Mouse (Mus musculus) embryonic facial prominence, embryonic 11.5 days (tissue): ENCODE results near the gene Pld2. TPM values are rescaled to one million over a fixed set of nuclear protein-coding genes. Genes with fewer than 3 reads are reported as not detected.

ENCODE experiments used
- ATAC-seq: fragments of 200-750 bp; cut with Nextera tagmentation; replicated peaks from 2 replicates; pipeline ENCODE4 v1.8.0; 2017; ENCODE audit warnings: low read depth; ENCODE audit not compliant: insufficient number of reproducible peaks, low FRiP score, low TSS enrichment
- DNase-seq: peaks from one replicate; pipeline ENCODE4 v3.0.0-alpha.2; 2015; ENCODE audit warnings: low spot score
- H3K27ac ChIP-seq: fragments of 300-500 bp; sonication (generic); replicated peaks from 2 replicates; pipeline ENCODE4 v1.5.1; 2014; ENCODE audit warnings: mild to moderate bottlenecking, low read depth, low read length, control low read depth
- H3K27me3 ChIP-seq: fragments of 300-500 bp; sonication (generic); 2 replicates; pipeline ENCODE4 v1.6.1; 2014; ENCODE audit warnings: mild to moderate bottlenecking, low read length, moderate library complexity, mixed read lengths; ENCODE audit not compliant: control insufficient read depth, insufficient read depth
- H3K36me3 ChIP-seq: fragments of 300-500 bp; sonication (generic); replicated peaks from 2 replicates; pipeline ENCODE4 v1.6.1; 2014; ENCODE audit warnings: low read depth, mild to moderate bottlenecking, low read length, moderate library complexity, mixed read lengths; ENCODE audit not compliant: control insufficient read depth, insufficient read depth
- H3K4me1 ChIP-seq: fragments of 300-500 bp; sonication (generic); 2 replicates; pipeline ENCODE4 v1.6.1; 2014; ENCODE audit warnings: low read length, mixed read lengths; ENCODE audit not compliant: control insufficient read depth, insufficient read depth
- H3K4me2 ChIP-seq: fragments of 300-500 bp; sonication (generic); 2 replicates; pipeline ENCODE4 v1.6.1; 2014; ENCODE audit warnings: low read depth, mild to moderate bottlenecking, control low read depth, low read length, moderate library complexity
- H3K4me3 ChIP-seq: fragments of 300-500 bp; sonication (generic); 2 replicates; pipeline ENCODE4 v1.5.1; 2014; ENCODE audit warnings: low read depth, low read length, control low read depth
- H3K9ac ChIP-seq: fragments of 300-500 bp; sonication (generic); replicated peaks from 2 replicates; pipeline ENCODE4 v1.6.1; 2014; ENCODE audit warnings: mild to moderate bottlenecking, control low read depth, low read length
- H3K9me3 ChIP-seq: fragments of 300-500 bp; sonication (generic); replicated peaks from 2 replicates; pipeline ENCODE4 v1.6.1; 2016; ENCODE audit warnings: mild to moderate bottlenecking, low read length, inconsistent platforms, mixed read lengths; ENCODE audit not compliant: control insufficient read depth
- WGBS: fragments of 180-500 bp; shearing (Covaris S2); extraction: QIAGEN DNeasy Blood & Tissue Kit; methylation state at CpG from one replicate; pipeline ENCODE4 v1.1.7; 2014; 5-methylcytosine and 5-hydroxymethylcytosine counted together
- polyA plus RNA-seq: library from polyadenylated mRNA; unstranded; fragments of >200 nt; fragmentation: Nextera tagmentation; extraction: Ambion mirVana; gene quantifications from 2 replicates; pipeline ENCODE4 v1.2.1, GENCODE M21; 2014

Gene Pld2
- 1.6 and 2.2 TPM in 2 replicates for polyA plus RNA-seq

DNA sequence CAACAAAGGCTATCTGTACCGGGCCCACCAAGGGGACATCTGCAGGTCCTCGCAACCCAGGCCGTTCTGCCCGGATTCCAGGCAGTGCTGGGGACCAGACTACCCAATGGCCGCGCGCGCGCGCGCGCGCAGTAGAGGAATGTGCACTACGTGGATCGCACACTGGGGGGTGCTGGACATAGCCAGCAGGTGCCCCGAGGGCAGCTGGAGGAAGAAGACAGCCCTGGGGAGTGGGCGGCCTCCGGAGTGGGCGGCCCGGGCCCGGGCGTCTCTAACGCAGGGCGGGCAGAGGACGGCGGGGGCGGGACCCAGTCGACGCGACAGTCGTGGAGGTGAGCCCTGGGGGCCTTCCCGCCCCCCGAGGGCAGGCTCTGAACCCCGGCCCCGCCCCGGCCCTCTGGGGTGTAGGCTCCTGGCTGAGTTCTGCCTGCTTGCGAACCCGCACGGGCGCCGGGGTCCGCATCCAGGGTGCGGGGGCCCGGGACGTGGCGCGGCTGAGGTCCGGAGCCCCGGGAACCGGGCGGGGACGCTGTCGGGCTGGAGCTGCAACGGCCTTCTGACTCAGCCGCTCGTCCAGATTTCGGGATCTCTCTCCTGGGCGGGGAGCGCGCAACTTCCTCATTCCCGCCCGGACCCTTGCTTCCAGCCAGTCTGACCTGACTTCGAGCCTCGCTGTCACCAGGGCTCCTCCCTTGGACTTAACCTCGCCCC is at the start of gene Pld2:
Gene Pld2, plus strand, starts transcription at position 188 of the 711 bp plus-strand sequence.
- H3K4me2 ChIP-seq = peak within 1 kb of the TSS; percentile 87
- no peak within 1 kb of the TSS for H3K27ac ChIP-seq
- peaks cover 8% of the 10 kb centered on the region for H3K27me3 ChIP-seq
- WGBS = under 1% methylated on average over 65 of the region's 65 CpGs
- ATAC-seq = peak; percentile 89
- peak; percentile 92 for DNase-seq
- H3K4me1 ChIP-seq = no peaks in the 10 kb centered on the region
- H3K9me3 ChIP-seq = no peaks in the 10 kb centered on the region
- peak within 1 kb of the TSS; percentile 56 for H3K9ac ChIP-seq
- H3K4me3 ChIP-seq = peak within 1 kb of the TSS; percentile 56
- H3K36me3 ChIP-seq = no peaks in the 10 kb centered on the region

- no peak for ATAC-seq
Observed at GRCm38 (mm10) chr11:70499566-70500475, 40.0 kb upstream of the Pld2 start.

DNA sequence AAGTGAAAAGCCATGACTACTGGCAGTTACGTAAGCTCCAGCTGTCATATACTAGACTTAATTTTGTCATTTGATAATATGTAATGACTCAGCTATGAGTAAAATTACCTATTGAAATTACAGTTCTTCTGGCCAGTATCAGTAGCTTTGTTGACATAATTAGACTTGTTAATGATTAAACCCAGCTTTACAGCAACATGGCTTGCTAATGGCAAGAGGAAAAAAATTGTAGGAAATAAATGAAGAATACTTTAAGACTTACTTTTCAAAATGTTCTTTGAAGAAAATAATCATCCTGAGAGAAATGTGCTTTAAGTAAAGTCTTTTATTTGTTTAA is 39.4 kb upstream of the Pld2 start:
- Histone ChIP-seq H3K27me3 (no peaks in the 10 kb centered on the region), H3K4me1 (no peaks in the 10 kb centered on the region), H3K36me3 (no peaks in the 10 kb centered on the region), H3K9ac (no peak overlapping the region), H3K4me2 (no peak overlapping the region), H3K9me3 (no peaks in the 10 kb centered on the region), H3K4me3 (no peak overlapping the region), H3K27ac (no peak overlapping the region)
- 94% methylated on average over 1 of the region's 1 CpGs for WGBS
- ATAC-seq (no peak), DNase-seq (no peak)

More at GRCm38 (mm10) chr11:70499566-70500475, 40.0 kb upstream of the Pld2 start:
- Histone ChIP-seq H3K4me1 (no peaks in the 10 kb centered on the region), H3K27ac (no peak overlapping the region), H3K4me2 (no peak overlapping the region), H3K9me3 (no peaks in the 10 kb centered on the region), H3K4me3 (no peak overlapping the region), H3K9ac (no peak overlapping the region), H3K27me3 (no peaks in the 10 kb centered on the region), H3K36me3 (no peaks in the 10 kb centered on the region)
- WGBS = 74% methylated on average over 14 of the region's 14 CpGs
- no peak for DNase-seq

DNA sequence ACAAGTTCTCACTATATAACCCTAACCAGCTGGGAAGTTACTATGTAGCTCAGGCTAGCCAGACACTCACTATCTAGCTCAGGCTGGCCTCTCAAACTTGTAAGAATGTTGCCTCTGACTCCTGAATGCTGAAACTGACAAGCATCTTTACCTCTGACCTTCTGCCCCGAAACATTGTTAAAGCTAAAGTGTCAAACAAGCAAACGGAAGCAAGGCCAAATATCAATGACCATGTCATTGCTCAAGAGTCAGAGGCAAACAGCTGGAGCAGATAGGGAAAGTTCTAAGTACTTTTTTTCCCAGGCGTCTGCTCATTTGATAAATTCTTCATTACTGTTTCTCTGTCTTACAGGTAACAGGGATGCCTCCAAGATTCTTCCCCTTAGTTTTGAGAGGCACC is 37.8 kb upstream of the Pld2 start:
- Histone ChIP-seq H3K27me3 (no peaks in the 10 kb centered on the region), H3K9ac (no peak overlapping the region), H3K9me3 (no peaks in the 10 kb centered on the region), H3K4me1 (no peaks in the 10 kb centered on the region), H3K4me2 (no peak overlapping the region), H3K4me3 (no peak overlapping the region), H3K27ac (no peak overlapping the region), H3K36me3 (no peaks in the 10 kb centered on the region)
- 67% methylated on average over 3 of the region's 3 CpGs for WGBS
- no peak for ATAC-seq
- no peak for DNase-seq

DNA sequence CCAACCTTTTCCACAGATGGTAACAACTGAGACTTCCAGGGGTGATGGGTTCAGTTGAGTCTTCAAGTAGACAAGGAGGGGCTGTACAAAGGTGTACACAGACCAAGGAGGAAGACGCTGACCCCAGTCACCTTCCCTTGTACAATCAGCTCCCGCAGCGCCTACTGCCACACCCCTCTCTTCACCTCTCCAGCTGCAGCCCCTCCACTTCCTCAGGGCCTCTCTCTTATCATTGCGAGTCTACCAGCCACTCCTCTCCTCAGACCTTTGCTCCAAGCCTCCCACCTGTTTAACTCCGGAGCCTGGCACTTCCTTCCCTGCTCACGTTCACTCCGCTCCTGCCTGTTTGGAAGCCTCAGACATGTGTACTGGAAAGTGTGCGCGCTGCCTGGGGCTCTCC is 34.9 kb upstream of the Pld2 start, which contains the start of gene Tm4sf5:
Gene Tm4sf5, plus strand, starts transcription at position 275 of the 400 bp plus-strand sequence.
- H3K4me3 ChIP-seq = no peak within 1 kb of the TSS
- H3K9me3 ChIP-seq = no peaks in the 10 kb centered on the region
- no peak for ATAC-seq
- 78% methylated on average over 9 of the region's 9 CpGs for WGBS
- H3K4me2 ChIP-seq = no peak within 1 kb of the TSS
- no peak for DNase-seq
- 0 out of 2 replicates have a peak, but pooled peaks cover 2% of the 10 kb centered on the region for H3K4me1 ChIP-seq
- no peak within 1 kb of the TSS for H3K9ac ChIP-seq
- H3K36me3 ChIP-seq = no peaks in the 10 kb centered on the region
- H3K27me3 ChIP-seq = no peaks in the 10 kb centered on the region
- no peak within 1 kb of the TSS for H3K27ac ChIP-seq

DNA sequence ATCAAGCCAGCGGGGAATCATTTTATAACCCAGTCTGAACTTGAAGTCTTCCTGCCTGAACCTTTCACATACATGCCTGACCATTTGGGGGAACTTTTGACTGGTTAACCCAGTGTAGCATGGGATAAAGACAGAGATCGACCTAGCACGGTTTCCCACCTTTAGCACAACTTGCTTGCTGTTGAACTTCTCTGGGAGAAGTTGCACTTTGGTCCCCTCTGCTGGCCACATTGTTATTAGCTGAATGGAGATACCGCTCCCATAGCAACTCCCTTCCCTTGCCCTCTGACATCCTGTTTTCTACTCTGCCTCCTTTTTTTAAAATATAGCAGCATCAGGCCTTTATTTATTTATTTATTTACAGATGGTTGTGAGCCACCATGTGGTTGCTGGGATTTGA is 33.5 kb upstream of the Pld2 start:
- Histone ChIP-seq H3K9me3 (no peaks in the 10 kb centered on the region), H3K4me3 (no peak overlapping the region), H3K36me3 (no peaks in the 10 kb centered on the region), H3K4me2 (no peak overlapping the region), H3K4me1 (0 out of 2 replicates have a peak, but pooled peaks cover 2% of the 10 kb centered on the region), H3K27ac (no peak overlapping the region), H3K9ac (no peak overlapping the region), H3K27me3 (no peaks in the 10 kb centered on the region)
- 30% methylated on average over 4 of the region's 4 CpGs for WGBS
- no peak for ATAC-seq
- peak; percentile 72 for DNase-seq

- no peak overlapping the region for H3K4me2 ChIP-seq
- H3K9me3 ChIP-seq = no peaks in the 10 kb centered on the region
- H3K27me3 ChIP-seq = no peaks in the 10 kb centered on the region
- H3K9ac ChIP-seq = no peak overlapping the region
- 71% methylated on average over 7 of the region's 7 CpGs for WGBS
- no peak overlapping the region for H3K4me3 ChIP-seq
- DNase-seq = no peak
- no peak overlapping the region for H3K27ac ChIP-seq
- ATAC-seq = no peak
- no peaks in the 10 kb centered on the region for H3K36me3 ChIP-seq
- H3K4me1 ChIP-seq = 0 out of 2 replicates have a peak, but pooled peaks cover 2% of the 10 kb centered on the region
Observed at GRCm38 (mm10) chr11:70506962-70507515, 32.8 kb upstream of the Pld2 start.
